Mouse (Mus musculus) CH12.LX (cell line): ENCODE data around the gene Ciapin1. TPM values are rescaled to one million over a fixed set of nuclear protein-coding genes. Genes with fewer than 3 reads are reported as not detected.

Source experiments
- DNase-seq: peaks from one replicate; pipeline ENCODE4 v3.0.0-alpha.2; 2013; ENCODE audit errors: extremely low read depth
- H3K27ac ChIP-seq: 2 replicates; pipeline ENCODE4 v1.5.1; 2012; ENCODE audit warnings: low read depth, mild to moderate bottlenecking, control low read depth, moderate library complexity; ENCODE audit not compliant: insufficient read depth
- H3K27me3 ChIP-seq: replicated peaks from 2 replicates; pipeline ENCODE3; 2012; ENCODE audit warnings: inconsistent platforms
- H3K36me3 ChIP-seq, 2 experiments: replicated peaks in 1 of 2; 2 replicates each; pipeline versions ENCODE3 to v1.6.1; 2012; ENCODE audit warnings: inconsistent platforms in 1 of 2, low read length in 1 of 2, mild to moderate bottlenecking in 1 of 2, mixed read lengths in 1 of 2, moderate library complexity in 1 of 2; ENCODE audit not compliant: control insufficient read depth in 1 of 2, insufficient read depth in 1 of 2
- H3K4me1 ChIP-seq, 2 experiments: 2 replicates each; pipeline ENCODE4 v1.6.1; 2012; ENCODE audit warnings: inconsistent platforms in 1 of 2, moderate library complexity in 1 of 2; ENCODE audit not compliant: insufficient read depth in 2 of 2, control insufficient read depth in 1 of 2
- H3K4me2 ChIP-seq: 2 replicates; pipeline ENCODE4 v1.6.1; 2012; ENCODE audit warnings: low read depth, mild to moderate bottlenecking, control low read depth; ENCODE audit not compliant: poor library complexity, insufficient read depth, severe bottlenecking
- H3K4me3 ChIP-seq, 3 experiments: fragments of 150-350 bp in 1 of 3; sonication (generic) in 1 of 3; replicated peaks in 1 of 3; 2 replicates each; pipeline versions ENCODE3 to v1.5.1; 2011 to 2012; ENCODE audit warnings: low read depth in 2 of 3, low read length in 2 of 3, mild to moderate bottlenecking in 2 of 3, moderate library complexity in 2 of 3, control low read depth in 1 of 3, improper control_type of control experiment in 1 of 3, inconsistent platforms in 1 of 3, mixed read lengths in 1 of 3; ENCODE audit not compliant: poor library complexity in 1 of 3
- H3K79me2 ChIP-seq: replicated peaks from 2 replicates; pipeline ENCODE4 v1.6.1; 2012; ENCODE audit warnings: mild to moderate bottlenecking, moderate library complexity; ENCODE audit not compliant: control insufficient read depth, poor library complexity, insufficient read depth, severe bottlenecking; ENCODE audit errors: extremely low read depth
- H3K9ac ChIP-seq: 2 replicates; pipeline ENCODE4 v1.6.1; 2012; ENCODE audit warnings: low read depth, mild to moderate bottlenecking, control low read depth, moderate library complexity; ENCODE audit not compliant: insufficient read depth
- H3K9me3 ChIP-seq: replicated peaks from 2 replicates; pipeline ENCODE3; 2012; ENCODE audit warnings: low read length, inconsistent platforms, mixed read lengths
- CHD1 ChIP-seq: IDR thresholded peaks from 2 replicates; pipeline ENCODE4 v1.6.1; 2012; ENCODE audit warnings: low read depth, low read length, improper control_type of control experiment, inconsistent platforms
- E2F4 ChIP-seq: IDR thresholded peaks from 2 replicates; pipeline ENCODE4 v1.6.1; 2011; ENCODE audit warnings: low read depth, low read length, improper control_type of control experiment; ENCODE audit not compliant: insufficient replicate concordance
- ELF1 ChIP-seq: IDR thresholded peaks from 2 replicates; pipeline ENCODE4 v1.6.1; 2014; ENCODE audit warnings: low read depth, mild to moderate bottlenecking, inconsistent platforms, low read length, improper control_type of control experiment
- EP300 ChIP-seq: IDR thresholded peaks from 2 replicates; pipeline ENCODE4 v1.6.1; 2011; ENCODE audit warnings: low read length, improper control_type of control experiment
- MAFK ChIP-seq: IDR thresholded peaks from 2 replicates; pipeline ENCODE4 v1.6.1; 2011; ENCODE audit warnings: low read length, improper control_type of control experiment; ENCODE audit not compliant: insufficient replicate concordance
- MAX ChIP-seq: IDR thresholded peaks from 2 replicates; pipeline ENCODE4 v1.6.1; 2011; ENCODE audit warnings: low read length, improper control_type of control experiment
- POLR2AphosphoS2 ChIP-seq: IDR thresholded peaks from 2 replicates; pipeline ENCODE4 v1.6.1; 2011; ENCODE audit warnings: low read depth, low read length, improper control_type of control experiment
- RCOR1 ChIP-seq: conservative IDR thresholded peaks from 2 replicates; pipeline ENCODE4 v1.6.1; 2012; ENCODE audit warnings: low read depth, mild to moderate bottlenecking, inconsistent platforms, low read length, improper control_type of control experiment
- SIN3A ChIP-seq: IDR thresholded peaks from 2 replicates; pipeline ENCODE4 v1.6.1; 2012; ENCODE audit warnings: low read length, improper control_type of control experiment, inconsistent platforms
- SMC3 ChIP-seq: IDR thresholded peaks from 2 replicates; pipeline ENCODE4 v1.6.1; 2011; ENCODE audit warnings: low read depth, low read length, improper control_type of control experiment
- UBTF ChIP-seq: IDR thresholded peaks from 2 replicates; pipeline ENCODE4 v1.6.1; 2012; ENCODE audit warnings: low read depth, mild to moderate bottlenecking, inconsistent platforms, low read length, improper control_type of control experiment, moderate library complexity
- USF1 ChIP-seq: IDR thresholded peaks from 2 replicates; pipeline ENCODE4 v1.6.1; 2014; ENCODE audit warnings: low read depth, mild to moderate bottlenecking, inconsistent platforms, low read length, improper control_type of control experiment
- USF2 ChIP-seq: conservative IDR thresholded peaks from 2 replicates; pipeline ENCODE4 v1.6.1; 2011; ENCODE audit warnings: low read depth, low read length, improper control_type of control experiment
- ZC3H11A ChIP-seq: IDR thresholded peaks from 2 replicates; pipeline ENCODE4 v1.6.1; 2012; ENCODE audit warnings: low read depth, mild to moderate bottlenecking, inconsistent platforms, low read length, improper control_type of control experiment
- ZKSCAN1 ChIP-seq: IDR thresholded peaks from 2 replicates; pipeline ENCODE4 v1.6.1; 2012; ENCODE audit warnings: low read depth, inconsistent platforms, low read length, improper control_type of control experiment, borderline replicate concordance
- ZMIZ1 ChIP-seq: IDR thresholded peaks from 2 replicates; pipeline ENCODE4 v1.6.1; 2012; ENCODE audit warnings: low read depth, mild to moderate bottlenecking, inconsistent platforms, low read length, improper control_type of control experiment
- ZNF384 ChIP-seq: IDR thresholded peaks from 2 replicates; pipeline ENCODE4 v1.6.1; 2012; ENCODE audit warnings: low read depth, low read length, improper control_type of control experiment, inconsistent platforms
- dilution Hi-C: fragments of 300-500 bp; cut with MboI; formaldehyde crosslinking; loops from 2 replicates; pipeline ENCODE4 v1.14.3; 2020; ENCODE audit warnings: low sequenced_read_pairs; ENCODE audit not compliant: extremely low pct_unique_long_range_greater_than_20kb, extremely low pct_ligation_motif_present
- in situ Hi-C: fragments of 300-500 bp; cut with MboI; formaldehyde crosslinking; loops from 3 replicates; pipeline ENCODE4 v1.14.3; 2019; ENCODE audit warnings: low sequenced_read_pairs, low pct_ligation_motif_present, low pct_unique_long_range_greater_than_20kb, mixed read lengths
- polyA plus RNA-seq: library from polyadenylated mRNA; unstranded; fragments of >175 nt; gene quantifications from 2 replicates; pipeline ENCODE4 v1.2.1, GENCODE M21; 2012; ENCODE audit warnings: low read depth; ENCODE audit not compliant: insufficient read length
- total RNA-seq, 2 experiments: library from RNA; depleted of rRNA; stranded (reverse); fragments of 300-350 nt in 1 of 2; fragments of >200 nt in 1 of 2; gene quantifications; 2 replicates each; pipeline ENCODE4 v1.2.3; 2012 to 2014

Gene Ciapin1
- total and polyA plus RNA-seq, 3 experiments: 83.1 to 139 (median 97.1) TPM

DNA sequence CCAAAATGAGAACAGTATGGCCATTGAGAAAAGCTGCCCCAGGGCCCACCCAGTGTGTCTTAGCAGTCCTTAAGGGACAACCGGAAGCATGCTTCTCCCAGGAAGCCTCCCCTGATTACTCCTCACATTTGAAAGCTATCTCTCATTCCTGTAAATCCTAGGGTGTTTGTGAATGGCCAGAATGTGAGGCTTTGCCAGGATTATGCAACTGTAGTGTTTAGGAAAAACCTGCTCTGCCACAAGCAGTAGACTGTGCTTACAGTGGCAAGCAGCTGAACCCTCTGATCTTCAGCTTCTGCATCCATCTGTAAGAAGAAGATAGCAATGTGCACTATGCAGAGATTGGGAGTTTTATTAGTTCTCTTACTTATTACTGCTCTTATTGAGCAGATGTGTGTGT is 63.6 kb downstream of the Ciapin1 start:
- no peaks in the 10 kb centered on the region for H3K79me2 ChIP-seq
- TF ChIP-seq USF2 (no peak), RCOR1 (no peak), ZMIZ1 (no peak), SMC3 (no peak), MAX (no peak), E2F4 (no peak), ZKSCAN1 (no peak), ZC3H11A (no peak)
- peaks cover 3% of the 10 kb centered on the region for H3K9me3 ChIP-seq
- peaks cover 0 to 49% of the 10 kb centered on the region in 2 experiments for H3K36me3 ChIP-seq
- H3K27me3 ChIP-seq: no peaks in the 10 kb centered on the region
- H3K4me1 ChIP-seq: peaks cover 24 to 67% of the 10 kb centered on the region in 2 experiments
- no peak overlapping the region for H3K27ac ChIP-seq
- H3K4me3 ChIP-seq: no peak overlapping the region
- H3K9ac ChIP-seq: no peak overlapping the region
- dilution Hi-C loops (no loop called here), in situ Hi-C loops (no loop called here)
- no peak overlapping the region for H3K4me2 ChIP-seq
- no peak for DNase-seq

DNA sequence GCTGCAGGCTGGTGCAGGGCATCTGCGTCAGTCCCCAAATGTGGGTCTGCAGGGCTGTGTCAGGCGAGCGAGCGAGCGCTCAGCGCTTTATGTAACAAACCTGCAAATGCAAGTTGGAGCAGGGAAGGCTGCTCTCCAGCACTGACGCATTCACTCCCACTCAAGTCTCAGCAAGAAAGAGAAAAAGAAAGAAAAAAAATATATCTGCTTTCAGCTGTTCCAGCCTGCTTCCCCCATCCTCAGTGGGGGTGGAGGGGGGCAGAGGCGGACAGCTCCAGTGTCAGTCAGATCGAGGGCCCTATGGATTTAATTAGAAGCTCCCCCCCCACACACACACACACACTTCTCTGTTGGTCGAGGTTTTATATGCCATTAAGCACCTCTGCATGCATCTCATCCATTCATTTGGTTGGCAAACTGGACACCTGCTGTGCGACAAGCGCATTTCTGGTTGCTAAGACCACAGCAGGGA is 64.4 kb downstream of the Ciapin1 start:
- no peak overlapping the region for H3K9ac ChIP-seq
- DNase-seq: no peak
- no peaks in the 10 kb centered on the region for H3K27me3 ChIP-seq
- TF ChIP-seq CHD1 (no peak), UBTF (no peak), SIN3A (no peak), ELF1 (no peak)
- H3K4me1 ChIP-seq: peaks cover 27 to 72% of the 10 kb centered on the region in 2 experiments
- H3K27ac ChIP-seq: no peak overlapping the region
- H3K4me2 ChIP-seq: no peak overlapping the region
- H3K4me3 ChIP-seq: no peak overlapping the region
- peaks cover 6% of the 10 kb centered on the region for H3K9me3 ChIP-seq
- no peaks in the 10 kb centered on the region for H3K79me2 ChIP-seq
- dilution Hi-C loops (no loop called here), in situ Hi-C loops (no loop called here)
- peaks cover 0 to 49% of the 10 kb centered on the region in 2 experiments for H3K36me3 ChIP-seq

DNA sequence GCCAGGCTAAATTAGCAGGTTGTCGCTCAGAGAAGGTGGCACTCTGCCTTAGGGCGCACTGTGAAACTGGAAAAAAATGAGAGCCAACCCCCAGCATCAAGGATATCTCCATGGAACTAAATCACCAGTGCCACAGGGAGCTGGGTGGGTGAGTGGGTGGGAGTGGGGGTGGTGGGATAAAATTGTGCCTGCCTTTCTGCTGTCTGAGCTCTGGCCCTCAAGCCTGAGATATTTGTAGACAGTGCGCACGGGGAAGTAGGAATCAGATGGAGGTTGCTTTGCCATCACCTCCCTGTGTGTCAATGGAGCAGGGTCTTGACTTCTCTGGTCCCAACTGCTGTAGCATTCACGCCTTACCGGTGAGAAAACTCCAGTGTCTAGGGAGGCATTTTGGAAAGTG is 65.1 kb downstream of the Ciapin1 start:
- H3K9me3 ChIP-seq: peaks cover 6% of the 10 kb centered on the region
- peaks cover 27 to 72% of the 10 kb centered on the region in 2 experiments for H3K4me1 ChIP-seq
- TF ChIP-seq SMC3: no peak
- no peak for TF ChIP-seq POLR2AphosphoS2
- TF ChIP-seq MAX: no peak
- TF ChIP-seq CHD1: no peak
- no peak for TF ChIP-seq E2F4
- no peak for TF ChIP-seq USF1
- no peak for TF ChIP-seq MAFK
- no peak for TF ChIP-seq ZNF384
- no peak for TF ChIP-seq EP300
- H3K79me2 ChIP-seq: no peaks in the 10 kb centered on the region
- H3K27me3 ChIP-seq: no peaks in the 10 kb centered on the region
- no peak overlapping the region for H3K27ac ChIP-seq
- dilution Hi-C loops: no loop called here
- H3K4me3 ChIP-seq: no peak overlapping the region
- peaks cover 0 to 49% of the 10 kb centered on the region in 2 experiments for H3K36me3 ChIP-seq
- no peak overlapping the region for H3K4me2 ChIP-seq
- in situ Hi-C loops: no loop called here
- no peak for DNase-seq
- H3K9ac ChIP-seq: no peak overlapping the region
